Mouse (Mus musculus) limb, embryonic 10.5 days (tissue): ENCODE data around the gene Ky. TPM values are rescaled to one million over a fixed set of nuclear protein-coding genes. Genes with fewer than 3 reads are reported as not detected.

Experiments used
- DNase-seq: peaks from one replicate; pipeline ENCODE4 v3.0.0-alpha.2; 2017; ENCODE audit warnings: low spot score
- H3K27ac ChIP-seq: fragments of 300-500 bp; sonication (generic); 2 replicates; pipeline ENCODE4 v1.5.1; 2016; ENCODE audit warnings: mild to moderate bottlenecking
- H3K27me3 ChIP-seq: fragments of 300-500 bp; sonication (generic); 2 replicates; pipeline ENCODE4 v1.6.1; 2016; ENCODE audit warnings: low read depth, mild to moderate bottlenecking; ENCODE audit not compliant: poor library complexity, severe bottlenecking
- H3K36me3 ChIP-seq: fragments of 300-500 bp; sonication (generic); 2 replicates; pipeline ENCODE4 v1.6.1; 2016; ENCODE audit warnings: mild to moderate bottlenecking, moderate library complexity
- H3K4me1 ChIP-seq: fragments of 300-500 bp; sonication (generic); 2 replicates; pipeline ENCODE4 v1.6.1; 2016
- H3K4me3 ChIP-seq: fragments of 300-500 bp; sonication (generic); 2 replicates; pipeline ENCODE4 v1.5.1; 2016; ENCODE audit warnings: mild to moderate bottlenecking, moderate library complexity
- H3K9me3 ChIP-seq: fragments of 300-500 bp; sonication (generic); replicated peaks from 2 replicates; pipeline ENCODE4 v1.6.1; 2016; ENCODE audit warnings: mild to moderate bottlenecking
- WGBS: fragments of 180-500 bp; shearing (Covaris S2); methylation state at CpG from one replicate; pipeline ENCODE4 v1.1.7; 2016; 5-methylcytosine and 5-hydroxymethylcytosine counted together
- polyA plus RNA-seq: library from polyadenylated mRNA; unstranded; fragments of >200 nt; fragmentation: Nextera tagmentation; extraction: Ambion mirVana; gene quantifications from 2 replicates; pipeline ENCODE4 v1.2.1, GENCODE M21; 2016

Ky gene
- polyA plus RNA-seq, 1 experiment from 2014 or later, result 0.06 TPM

- H3K27ac ChIP-seq, result peak overlapping the region; percentile 21; the same call in 1 of the 2 replicates
- H3K4me3 ChIP-seq, result peak overlapping the region; percentile 48
- H3K9me3 ChIP-seq, result no peaks in the 10 kb centered on the region
- peaks cover 25% of the 10 kb centered on the region for H3K4me1 ChIP-seq
- no peaks in the 10 kb centered on the region for H3K36me3 ChIP-seq
- peaks cover 84% of the 10 kb centered on the region for H3K27me3 ChIP-seq
- DNase-seq, result no peak
- 30% methylated on average over 22 of the region's 22 CpGs for WGBS
These were observed 40.1 kb downstream of the Ky start for GRCm38 (mm10) chr9:102545406-102546255.

- no peak for DNase-seq
- H3K27ac ChIP-seq, result no peak overlapping the region
- WGBS, result 56% methylated on average over 20 of the region's 20 CpGs
- no peaks in the 10 kb centered on the region for H3K9me3 ChIP-seq
- H3K36me3 ChIP-seq, result no peaks in the 10 kb centered on the region
- H3K4me1 ChIP-seq, result peaks cover 25% of the 10 kb centered on the region
- peaks cover 77% of the 10 kb centered on the region for H3K27me3 ChIP-seq
- no peak overlapping the region for H3K4me3 ChIP-seq
These were observed 40.9 kb downstream of the Ky start for GRCm38 (mm10) chr9:102546256-102547027.

- no peak for DNase-seq
- Histone ChIP-seq H3K27ac (no peak overlapping the region), H3K27me3 (peaks cover 71% of the 10 kb centered on the region), H3K36me3 (no peaks in the 10 kb centered on the region), H3K4me3 (no peak overlapping the region), H3K9me3 (no peaks in the 10 kb centered on the region), H3K4me1 (peaks cover 25% of the 10 kb centered on the region)
- WGBS, result 57% methylated on average over 7 of the region's 7 CpGs
These were observed 41.4 kb downstream of the Ky start for GRCm38 (mm10) chr9:102547028-102547354.

GRCm38 (mm10) chr9:102549211-102549610 lies 43.7 kb downstream of the Ky start:
- H3K27me3 ChIP-seq, result peaks cover 49% of the 10 kb centered on the region
- H3K9me3 ChIP-seq, result no peaks in the 10 kb centered on the region
- peaks cover 17% of the 10 kb centered on the region for H3K4me1 ChIP-seq
- no peak overlapping the region for H3K27ac ChIP-seq
- WGBS, result 83% methylated on average over 8 of the region's 8 CpGs
- H3K36me3 ChIP-seq, result no peaks in the 10 kb centered on the region
- DNase-seq, result no peak
- H3K4me3 ChIP-seq, result no peak overlapping the region

GRCm38 (mm10) chr9:102551771-102552170 lies 46.2 kb downstream of the Ky start:
- H3K27me3 ChIP-seq, result peaks cover 32% of the 10 kb centered on the region
- DNase-seq, result no peak
- H3K9me3 ChIP-seq, result no peaks in the 10 kb centered on the region
- H3K4me1 ChIP-seq, result no peaks in the 10 kb centered on the region
- no peak overlapping the region for H3K4me3 ChIP-seq
- no peak overlapping the region for H3K27ac ChIP-seq
- H3K36me3 ChIP-seq, result no peaks in the 10 kb centered on the region
- 76% methylated on average over 10 of the region's 10 CpGs for WGBS

- no peak for DNase-seq
- WGBS, result 88% methylated on average over 3 of the region's 3 CpGs
- Histone ChIP-seq H3K9me3 (no peaks in the 10 kb centered on the region), H3K27me3 (peaks cover 14% of the 10 kb centered on the region; the same call in 1 of the 2 replicates), H3K36me3 (no peaks in the 10 kb centered on the region), H3K4me3 (no peak overlapping the region), H3K4me1 (no peaks in the 10 kb centered on the region), H3K27ac (no peak overlapping the region)
These were observed 48.2 kb downstream of the Ky start for GRCm38 (mm10) chr9:102553781-102554180.

- H3K36me3 ChIP-seq, result no peaks in the 10 kb centered on the region
- no peaks in the 10 kb centered on the region for H3K27me3 ChIP-seq
- H3K4me3 ChIP-seq, result no peak overlapping the region
- no peak for DNase-seq
- no peak overlapping the region for H3K27ac ChIP-seq
- H3K4me1 ChIP-seq, result no peaks in the 10 kb centered on the region
- H3K9me3 ChIP-seq, result no peaks in the 10 kb centered on the region
- 96% methylated on average over 3 of the region's 3 CpGs for WGBS
These were observed 52.9 kb downstream of the Ky start for GRCm38 (mm10) chr9:102558463-102558862.

- DNase-seq, result no peak
- H3K4me3 ChIP-seq, result no peak overlapping the region
- no peak overlapping the region for H3K27ac ChIP-seq
- no peaks in the 10 kb centered on the region for H3K27me3 ChIP-seq
- H3K4me1 ChIP-seq, result no peaks in the 10 kb centered on the region
- WGBS, result 80% methylated on average over 5 of the region's 5 CpGs
- H3K36me3 ChIP-seq, result no peaks in the 10 kb centered on the region
- H3K9me3 ChIP-seq, result no peaks in the 10 kb centered on the region
These were observed 67.3 kb downstream of the Ky start for GRCm38 (mm10) chr9:102572888-102573287.

GRCm38 (mm10) chr9:102577480-102577879 lies 71.9 kb downstream of the Ky start:
- Histone ChIP-seq H3K27ac (no peak overlapping the region), H3K4me3 (no peak overlapping the region), H3K4me1 (no peaks in the 10 kb centered on the region), H3K27me3 (no peaks in the 10 kb centered on the region), H3K36me3 (no peaks in the 10 kb centered on the region), H3K9me3 (no peaks in the 10 kb centered on the region)
- DNase-seq, result no peak
- whole genome bisulfite sequencing, result 74% methylated on average over 5 of the region's 5 CpGs

GRCm38 (mm10) chr9:102581921-102582469 lies 76.4 kb downstream of the Ky start:
- no peaks in the 10 kb centered on the region for H3K4me1 ChIP-seq
- H3K27ac ChIP-seq, result no peak overlapping the region
- 87% methylated on average over 12 of the region's 12 CpGs for WGBS
- no peak overlapping the region for H3K4me3 ChIP-seq
- no peak for DNase-seq
- no peaks in the 10 kb centered on the region for H3K27me3 ChIP-seq
- H3K36me3 ChIP-seq, result peaks cover 22% of the 10 kb centered on the region
- H3K9me3 ChIP-seq, result no peaks in the 10 kb centered on the region

- Histone ChIP-seq H3K36me3 (peaks cover 32% of the 10 kb centered on the region), H3K4me1 (no peaks in the 10 kb centered on the region), H3K27ac (no peak overlapping the region), H3K4me3 (no peak overlapping the region), H3K9me3 (no peaks in the 10 kb centered on the region), H3K27me3 (no peaks in the 10 kb centered on the region)
- WGBS, result 87% methylated on average over 5 of the region's 5 CpGs
- no peak for DNase-seq
These were observed 81.8 kb downstream of the Ky start for GRCm38 (mm10) chr9:102587347-102587746.

- no peaks in the 10 kb centered on the region for H3K27me3 ChIP-seq
- peaks cover 41% of the 10 kb centered on the region for H3K36me3 ChIP-seq
- no peak for DNase-seq
- H3K4me1 ChIP-seq, result no peaks in the 10 kb centered on the region
- WGBS, result 76% methylated on average over 6 of the region's 6 CpGs
- H3K4me3 ChIP-seq, result no peak overlapping the region
- H3K9me3 ChIP-seq, result no peaks in the 10 kb centered on the region
- H3K27ac ChIP-seq, result no peak overlapping the region
These were observed 89.3 kb downstream of the Ky start for GRCm38 (mm10) chr9:102594667-102595393.
